ENCODE assay signal across 25 mouse cellular contexts in the genomic region with DNA sequence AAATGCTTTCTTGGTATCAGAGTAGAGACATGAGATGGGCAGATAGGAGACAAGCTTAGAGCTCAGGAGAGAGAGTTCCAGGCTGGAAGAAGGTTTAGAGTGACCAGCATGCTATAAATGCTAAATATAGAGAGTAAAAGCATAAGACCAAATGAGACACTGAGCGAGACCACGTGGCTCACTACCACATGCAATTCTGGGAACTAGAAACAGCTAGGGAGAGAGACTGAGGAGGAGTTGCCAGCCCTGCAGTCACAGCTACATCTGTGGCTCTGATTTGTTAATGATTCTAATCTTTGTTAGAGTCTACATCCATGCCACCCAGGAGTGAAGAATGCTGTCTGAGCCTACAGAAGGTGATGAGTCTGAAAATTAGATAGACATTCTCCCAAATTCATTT. TPM values are rescaled to one million over a fixed set of nuclear protein-coding genes. Genes with fewer than 3 reads are reported as not detected.
DNase-seq lines count a peak whose midpoint lies in the region; ATAC-seq and TF ChIP-seq lines count a peak whose summit lies in the region.
"Had no signal": no experiment of that assay in that cellular context is flagged by ENCODE, and none has a peak within 500 bp of the region (broad histone marks: within the 10 kb centered on the region; RNA-seq: fewer than 3 reads in every experiment).

No protein-coding gene starts in this region.

- no peaks in the 10 kb centered on the region for H3K4me1 ChIP-seq in forebrain, postnatal 0 days (ENCODE audit: insufficient read depth)
- no peaks in the 10 kb centered on the region for H3K4me1 ChIP-seq in forebrain, embryonic 11.5 days (replicated peaks; ENCODE audit: control insufficient read depth, insufficient read depth, low read length)
- H3K4me1 ChIP-seq: embryonic facial prominence, embryonic 12.5 days; forebrain, embryonic 12.5 days; heart, embryonic 13.5 days; hindbrain, embryonic 15.5 days had no signal

- H3K9me3 ChIP-seq in forebrain, postnatal 0 days (ENCODE audit: low read length), result no peaks in the 10 kb centered on the region
- no peaks in the 10 kb centered on the region for H3K9me3 ChIP-seq in forebrain, embryonic 11.5 days (ENCODE audit: control insufficient read depth, low read length)
- H3K9me3 ChIP-seq: embryonic facial prominence, embryonic 12.5 days; forebrain, embryonic 12.5 days; G1E; heart, embryonic 13.5 days; hindbrain, embryonic 15.5 days had no signal

- H3K4me2 ChIP-seq in forebrain, postnatal 0 days (ENCODE audit: low read depth), result no peak overlapping the region
- H3K4me2 ChIP-seq in forebrain, embryonic 11.5 days (ENCODE audit: low read depth, low read length, severe bottlenecking), result no peak overlapping the region
- H3K4me2 ChIP-seq: embryonic facial prominence, embryonic 12.5 days; forebrain, embryonic 12.5 days; heart, embryonic 13.5 days; hindbrain, embryonic 15.5 days had no signal

- 63% methylated on average over 2 of the region's 2 CpGs for WGBS in forebrain, postnatal 0 days
- 71% methylated on average over 2 of the region's 2 CpGs for WGBS in forebrain, embryonic 11.5 days

- peak; percentile 68 for ATAC-seq in forebrain, postnatal 0 days
- no peak for ATAC-seq in forebrain, embryonic 11.5 days (replicated peaks; ENCODE audit: low FRiP score)
- ATAC-seq: CD4-positive, CD25-positive, alpha-beta regulatory T cell, adult 4 months; forebrain, embryonic 16.5 days had no signal

- TF ChIP-seq CTCF in forebrain, postnatal 0 days (IDR thresholded peaks at IDR 0.05; ENCODE audit: low read depth), result no peak

- no peak overlapping the region for H3K27ac ChIP-seq in forebrain, postnatal 0 days (ENCODE audit: low read depth, low read length)
- no peak overlapping the region for H3K27ac ChIP-seq in forebrain, embryonic 11.5 days (ENCODE audit: low read depth, low read length)
- H3K27ac ChIP-seq: embryonic facial prominence, embryonic 12.5 days; forebrain, embryonic 12.5 days; heart, embryonic 13.5 days; hindbrain, embryonic 15.5 days had no signal

- no peaks in the 10 kb centered on the region for H3K27me3 ChIP-seq in forebrain, postnatal 0 days (ENCODE audit: insufficient read depth, low read length)
- H3K27me3 ChIP-seq in forebrain, embryonic 11.5 days (ENCODE audit: control insufficient read depth, insufficient read depth, low read length), result no peaks in the 10 kb centered on the region
- H3K27me3 ChIP-seq: forebrain, embryonic 12.5 days; hindbrain, embryonic 15.5 days had no signal

- no peaks in the 10 kb centered on the region for H3K36me3 ChIP-seq in forebrain, postnatal 0 days (ENCODE audit: insufficient read depth)
- H3K36me3 ChIP-seq in forebrain, embryonic 11.5 days (ENCODE audit: control insufficient read depth, insufficient read depth, low read length), result no peaks in the 10 kb centered on the region
- H3K36me3 ChIP-seq: embryonic facial prominence, embryonic 12.5 days; forebrain, embryonic 12.5 days; G1E; heart, embryonic 13.5 days; hindbrain, embryonic 15.5 days had no signal

- DNase-seq in forebrain, postnatal 0 days, result no peak
- DNase-seq in forebrain, embryonic 11.5 days (ENCODE audit: low spot score), result no peak
- DNase-seq in layer of hippocampus, adult 11-12 months (ENCODE audit: low spot score), result peak; percentile 17
- DNase-seq in layer of hippocampus, adult 9-10 months (ENCODE audit: low spot score), result no peak
- peak; percentile 43 for DNase-seq in right cerebral cortex, adult 18-20 months
- no peak for DNase-seq in right cerebral cortex, postnatal 25 days
- peak; percentile 53 for DNase-seq in telencephalon, adult 2 months (ENCODE audit: low read depth, low spot score)
- no peak for DNase-seq in testis, postnatal 10 days (ENCODE audit: low spot score)
- DNase-seq: adrenal gland, postnatal 10 days; B cell, adult 2 months; cerebellum, adult 11-12 months; cerebellum, adult 9-10 months; gastrocnemius, postnatal 25 days; heart, adult 11 months; heart, postnatal 36 days had no signal

- H3K4me3 ChIP-seq in forebrain, postnatal 0 days (ENCODE audit: low read depth, low read length), result no peak overlapping the region
- H3K4me3 ChIP-seq in forebrain, embryonic 11.5 days (ENCODE audit: low read depth, low read length), result no peak overlapping the region
- H3K4me3 ChIP-seq: embryonic facial prominence, embryonic 12.5 days; forebrain, embryonic 12.5 days; heart, embryonic 13.5 days; hindbrain, embryonic 15.5 days had no signal

- no peak overlapping the region for H3K9ac ChIP-seq in forebrain, postnatal 0 days
- H3K9ac ChIP-seq in forebrain, embryonic 11.5 days (ENCODE audit: low read length), result no peak overlapping the region
- H3K9ac ChIP-seq: embryonic facial prominence, embryonic 12.5 days; forebrain, embryonic 12.5 days; heart, embryonic 13.5 days; hindbrain, embryonic 15.5 days had no signal

RNA-seq across cellular contexts. Expression of a gene that starts 13.3 kb away (rescaled TPM):
- not detected in 2 replicates for total RNA-seq in forebrain, postnatal 0 days (2014; rRNA removed)
- polyA plus RNA-seq in forebrain, postnatal 0 days (2015; fragmentation: Nextera tagmentation; extraction: Ambion mirVana), result not detected in 2 replicates
- not detected in 2 replicates for polyA plus RNA-seq in forebrain, embryonic 11.5 days (2014; fragmentation: Nextera tagmentation; extraction: Ambion mirVana)
- total RNA-seq: adrenal gland, postnatal 10 days; adrenal gland, postnatal 4 days; heart, postnatal 36 days had no signal
- polyA plus RNA-seq: CD4-positive, CD25-positive, alpha-beta regulatory T cell, adult 4 months; embryonic facial prominence, embryonic 12.5 days; forebrain, embryonic 12.5 days; forebrain, embryonic 16.5 days; G1E; heart, embryonic 13.5 days; heart, postnatal 0 days; hindbrain, embryonic 11.5 days; hindbrain, embryonic 15.5 days had no signal

RNA-seq across cellular contexts. Expression of a gene that starts 52.0 kb away (rescaled TPM):
- not detected in 2 replicates for total RNA-seq in forebrain, postnatal 0 days (2014; rRNA removed)
- not detected in 2 replicates for polyA plus RNA-seq in forebrain, postnatal 0 days (2015; fragmentation: Nextera tagmentation; extraction: Ambion mirVana)
- not detected in 2 replicates for polyA plus RNA-seq in forebrain, embryonic 11.5 days (2014; fragmentation: Nextera tagmentation; extraction: Ambion mirVana)
- total RNA-seq: G1E; gastrocnemius, postnatal 25 days; heart, postnatal 36 days had no signal
- polyA plus RNA-seq: forebrain, embryonic 12.5 days; forebrain, embryonic 16.5 days; G1E; hindbrain, embryonic 11.5 days had no signal

Comparison
In these comparisons a context has a peak if more than half of its experiments do, and no peak if none do; other contexts are left out.
1. DNase-seq: peak in layer of hippocampus, adult 11-12 months (single experiment), right cerebral cortex, adult 18-20 months (single experiment) and telencephalon, adult 2 months (single experiment); none in forebrain, postnatal 0 days (single experiment), forebrain, embryonic 11.5 days (single experiment), layer of hippocampus, adult 9-10 months (single experiment), right cerebral cortex, postnatal 25 days (single experiment) and testis, postnatal 10 days (single experiment).